Mouse (Mus musculus): Measurements from ENCODE around the gene Cyp46a1. TPM values are rescaled to one million over a fixed set of nuclear protein-coding genes. Genes with fewer than 3 reads are reported as not detected.
A peak's percentile ranks its signal among the peaks of the same experiment; 100 is the strongest.

The Cyp46a1 gene
- polyA plus RNA-seq, 1 experiment, result 465 TPM

GRCm38 (mm10) chr12:108392254-108393044, 58.3 kb downstream of the Cyp46a1 start:
- Histone ChIP-seq H3K4me3 (ENCODE audit: insufficient read depth, low read length) (no peak overlapping the region), H3K27ac (ENCODE audit: insufficient read depth, low read length) (no peak overlapping the region), H3K4me1 (ENCODE audit: control insufficient read depth, insufficient read depth, low read length) (peaks cover 6% of the 10 kb centered on the region)
- TF ChIP-seq POLR2A (IDR thresholded peaks at IDR 0.05; ENCODE audit: extremely low read depth, insufficient read depth, low read length) (no peak), CTCF (IDR thresholded peaks at IDR 0.05; ENCODE audit: extremely low read depth, insufficient read depth, low read length) (no peak)

- no peak overlapping the region for H3K27ac ChIP-seq (ENCODE audit: insufficient read depth, low read length)
- TF ChIP-seq CTCF (IDR thresholded peaks at IDR 0.05; ENCODE audit: extremely low read depth, insufficient read depth, low read length) (no peak), POLR2A (IDR thresholded peaks at IDR 0.05; ENCODE audit: extremely low read depth, insufficient read depth, low read length) (no peak)
These were observed 58.9 kb downstream of the Cyp46a1 start for GRCm38 (mm10) chr12:108393082-108393481.

GRCm38 (mm10) chr12:108393637-108394036, 59.5 kb downstream of the Cyp46a1 start:
- H3K4me1 ChIP-seq (ENCODE audit: control insufficient read depth, insufficient read depth, low read length), result peaks cover 6% of the 10 kb centered on the region
- H3K27ac ChIP-seq (ENCODE audit: insufficient read depth, low read length), result no peak overlapping the region
- no peak for TF ChIP-seq POLR2A (IDR thresholded peaks at IDR 0.05; ENCODE audit: extremely low read depth, insufficient read depth, low read length)
- no peak for TF ChIP-seq CTCF (IDR thresholded peaks at IDR 0.05; ENCODE audit: extremely low read depth, insufficient read depth, low read length)
- H3K4me3 ChIP-seq (ENCODE audit: insufficient read depth, low read length), result no peak overlapping the region

More at GRCm38 (mm10) chr12:108393082-108393481, 58.9 kb downstream of the Cyp46a1 start:
- H3K4me1 ChIP-seq (ENCODE audit: control insufficient read depth, insufficient read depth, low read length), result peaks cover 6% of the 10 kb centered on the region
- no peak overlapping the region for H3K4me3 ChIP-seq (ENCODE audit: insufficient read depth, low read length)

- TF ChIP-seq POLR2A (IDR thresholded peaks at IDR 0.05; ENCODE audit: extremely low read depth, insufficient read depth, low read length) (no peak), CTCF (IDR thresholded peaks at IDR 0.05; ENCODE audit: extremely low read depth, insufficient read depth, low read length) (no peak)
- Histone ChIP-seq H3K4me3 (ENCODE audit: insufficient read depth, low read length) (no peak overlapping the region), H3K27ac (ENCODE audit: insufficient read depth, low read length) (no peak overlapping the region), H3K4me1 (ENCODE audit: control insufficient read depth, insufficient read depth, low read length) (peaks cover 6% of the 10 kb centered on the region)
These were observed 60.5 kb downstream of the Cyp46a1 start for GRCm38 (mm10) chr12:108394534-108395284.

GRCm38 (mm10) chr12:108395285-108395660, 61.1 kb downstream of the Cyp46a1 start:
- TF ChIP-seq POLR2A (IDR thresholded peaks at IDR 0.05; ENCODE audit: extremely low read depth, insufficient read depth, low read length) (no peak), CTCF (IDR thresholded peaks at IDR 0.05; ENCODE audit: extremely low read depth, insufficient read depth, low read length) (no peak)
- peak overlapping the region; percentile 24; the same call in 1 of the 2 replicates for H3K27ac ChIP-seq (ENCODE audit: insufficient read depth, low read length)
- H3K4me3 ChIP-seq (ENCODE audit: insufficient read depth, low read length), result no peak overlapping the region
- H3K4me1 ChIP-seq (ENCODE audit: control insufficient read depth, insufficient read depth, low read length), result peaks cover 6% of the 10 kb centered on the region

GRCm38 (mm10) chr12:108396081-108396947, 62.1 kb downstream of the Cyp46a1 start:
- Histone ChIP-seq H3K4me3 (ENCODE audit: insufficient read depth, low read length) (no peak overlapping the region), H3K27ac (ENCODE audit: insufficient read depth, low read length) (peak overlapping the region; percentile 25; the same call in 1 of the 2 replicates), H3K4me1 (ENCODE audit: control insufficient read depth, insufficient read depth, low read length) (peaks cover 6% of the 10 kb centered on the region)
- TF ChIP-seq POLR2A (IDR thresholded peaks at IDR 0.05; ENCODE audit: extremely low read depth, insufficient read depth, low read length) (no peak), CTCF (IDR thresholded peaks at IDR 0.05; ENCODE audit: extremely low read depth, insufficient read depth, low read length) (no peak)

GRCm38 (mm10) chr12:108398681-108399080, 64.5 kb downstream of the Cyp46a1 start:
- TF ChIP-seq POLR2A (IDR thresholded peaks at IDR 0.05; ENCODE audit: extremely low read depth, insufficient read depth, low read length) (no peak), CTCF (IDR thresholded peaks at IDR 0.05; ENCODE audit: extremely low read depth, insufficient read depth, low read length) (no peak)
- Histone ChIP-seq H3K4me1 (ENCODE audit: control insufficient read depth, insufficient read depth, low read length) (peaks cover 6% of the 10 kb centered on the region), H3K27ac (ENCODE audit: insufficient read depth, low read length) (no peak overlapping the region), H3K4me3 (ENCODE audit: insufficient read depth, low read length) (no peak overlapping the region)

- peaks cover 7% of the 10 kb centered on the region for H3K4me1 ChIP-seq (ENCODE audit: control insufficient read depth, insufficient read depth, low read length)
- H3K27ac ChIP-seq (ENCODE audit: insufficient read depth, low read length), result no peak overlapping the region
- TF ChIP-seq POLR2A (IDR thresholded peaks at IDR 0.05; ENCODE audit: extremely low read depth, insufficient read depth, low read length) (no peak), CTCF (IDR thresholded peaks at IDR 0.05; ENCODE audit: extremely low read depth, insufficient read depth, low read length) (no peak)
- H3K4me3 ChIP-seq (ENCODE audit: insufficient read depth, low read length), result no peak overlapping the region
These were observed 65.0 kb downstream of the Cyp46a1 start for GRCm38 (mm10) chr12:108399191-108399590.

GRCm38 (mm10) chr12:108400951-108401350, 66.8 kb downstream of the Cyp46a1 start:
- Histone ChIP-seq H3K4me1 (ENCODE audit: control insufficient read depth, insufficient read depth, low read length) (peaks cover 9% of the 10 kb centered on the region), H3K4me3 (ENCODE audit: insufficient read depth, low read length) (no peak overlapping the region)
- TF ChIP-seq POLR2A (IDR thresholded peaks at IDR 0.05; ENCODE audit: extremely low read depth, insufficient read depth, low read length), result no peak
- no peak for TF ChIP-seq CTCF (IDR thresholded peaks at IDR 0.05; ENCODE audit: extremely low read depth, insufficient read depth, low read length)

More at GRCm38 (mm10) chr12:108400951-108401350, 66.8 kb downstream of the Cyp46a1 start:
- H3K27ac ChIP-seq (ENCODE audit: insufficient read depth, low read length), result no peak overlapping the region

All from cortical plate, adult 2 months (tissue).